Mouse (Mus musculus): ENCODE measurements around the gene Nell2. TPM values are rescaled to one million over a fixed set of nuclear protein-coding genes. Genes with fewer than 3 reads are reported as not detected.

Nell2 gene
- not detected in 2 replicates for total RNA-seq (2023)

DNA sequence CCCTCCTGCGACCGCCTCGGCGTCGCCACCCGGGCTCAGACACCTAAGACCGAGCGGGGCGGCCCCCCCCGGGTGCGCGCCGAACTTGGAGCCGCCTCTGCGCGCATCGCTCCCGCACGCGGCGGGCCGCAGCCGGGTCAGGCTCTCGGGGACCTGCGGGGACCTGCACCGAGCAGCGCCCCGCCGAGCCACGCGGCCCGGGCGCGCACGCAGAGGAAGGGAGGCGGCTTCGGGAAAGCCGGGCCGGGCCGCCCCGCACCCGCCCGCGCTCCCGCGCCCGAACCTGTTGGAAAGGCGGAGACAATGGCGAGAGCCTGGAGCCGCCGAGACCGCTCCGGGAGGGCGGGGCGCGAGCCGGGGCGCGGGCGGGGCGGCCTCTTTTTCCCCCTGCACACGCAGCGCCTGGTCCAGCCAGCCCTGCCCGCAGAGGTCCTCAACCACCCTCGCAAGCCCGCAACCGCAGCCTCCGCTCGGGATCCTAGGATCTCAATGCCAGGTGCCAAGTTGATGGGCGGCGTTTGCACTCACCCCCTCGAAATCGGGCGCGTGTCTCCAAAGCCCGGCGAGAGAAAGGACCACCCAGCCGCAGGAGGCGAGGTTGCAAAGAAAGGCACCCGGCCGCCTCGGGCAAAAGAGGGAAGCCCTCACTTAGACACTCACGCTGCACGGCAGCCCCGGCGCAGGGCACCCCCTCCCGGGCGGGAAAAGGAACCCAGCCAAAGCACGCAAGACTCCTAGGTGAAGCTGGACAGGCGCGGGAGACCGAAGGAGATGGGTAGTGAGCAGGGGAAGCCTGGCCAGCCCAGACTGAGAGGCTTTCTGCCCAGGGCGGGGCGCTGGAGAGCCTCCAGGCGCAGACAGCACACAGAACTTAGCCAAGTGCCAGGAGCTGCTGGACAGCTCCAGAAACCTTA, at the start of gene Nell2:
Gene Nell2, minus strand, starts transcription at position 612 of the 914 bp plus-strand sequence.

Other genes with a start within 250 kb of the Nell2 start
- not detected in 2 replicates for gene Dbx2, start 127.4 kb upstream of the Nell2 start, total RNA-seq (2023)

Measured in neutrophil, adult 65 days (primary cell).